Mouse (Mus musculus) liver, adult (tissue): ENCODE data around the gene Myf5.

Source experiments
- GATA4 ChIP-seq: IDR thresholded peaks from 2 replicates; pipeline ENCODE4 v1.6.1; 2014; ENCODE audit warnings: mild to moderate bottlenecking, low read length; ENCODE audit not compliant: insufficient replicate concordance

Myf5 gene

GRCm38 (mm10) chr10:107484050-107484449 is 1.9 kb downstream of the Myf5 start:
- TF ChIP-seq GATA4, result no peak

- no peak for TF ChIP-seq GATA4
Observed at GRCm38 (mm10) chr10:107473497-107473896, 12.4 kb downstream of the Myf5 start.

GRCm38 (mm10) chr10:107471712-107472111 is 14.2 kb downstream of the Myf5 start:
- TF ChIP-seq GATA4, result no peak

GRCm38 (mm10) chr10:107467819-107468218 is 18.1 kb downstream of the Myf5 start:
- TF ChIP-seq GATA4, result no peak

GRCm38 (mm10) chr10:107449496-107450330 is 36.2 kb downstream of the Myf5 start:
- TF ChIP-seq GATA4, result no peak

- TF ChIP-seq GATA4, result no peak
Observed at GRCm38 (mm10) chr10:107442781-107443180, 43.2 kb downstream of the Myf5 start.

- no peak for TF ChIP-seq GATA4
Observed at GRCm38 (mm10) chr10:107436967-107437366, 49.0 kb downstream of the Myf5 start.
